Mouse (Mus musculus) thymus, adult 2 months (tissue): ENCODE data around the gene Rims1. TPM values are rescaled to one million over a fixed set of nuclear protein-coding genes. Genes with fewer than 3 reads are reported as not detected.

ENCODE experiments used
- DNase-seq: peaks from one replicate; pipeline ENCODE4 v3.0.0; 2021
- H3K27ac ChIP-seq: fragments of 200-500 bp; 2 replicates; pipeline ENCODE4 v1.5.1; 2012; ENCODE audit warnings: low read length, control low read depth; ENCODE audit not compliant: control insufficient read depth, insufficient read depth
- H3K27me3 ChIP-seq: fragments of 200-500 bp; 2 replicates; pipeline ENCODE4 v1.6.1; 2012; ENCODE audit warnings: mild to moderate bottlenecking, low read length, moderate library complexity, mixed read lengths; ENCODE audit not compliant: control insufficient read depth, insufficient read depth
- H3K36me3 ChIP-seq: fragments of 200-500 bp; 2 replicates; pipeline ENCODE4 v1.6.1; 2012; ENCODE audit warnings: mild to moderate bottlenecking, low read length, moderate library complexity; ENCODE audit not compliant: control insufficient read depth, insufficient read depth
- H3K4me1 ChIP-seq: fragments of 200-500 bp; replicated peaks from 2 replicates; pipeline ENCODE4 v1.6.1; 2012; ENCODE audit warnings: low read length; ENCODE audit not compliant: control insufficient read depth, insufficient read depth
- H3K4me3 ChIP-seq: fragments of 200-500 bp; 2 replicates; pipeline ENCODE4 v1.5.1; 2012; ENCODE audit warnings: mild to moderate bottlenecking, low read length, control low read depth, moderate library complexity; ENCODE audit not compliant: control insufficient read depth, insufficient read depth
- CTCF ChIP-seq: fragments of 200-500 bp; IDR thresholded peaks from 2 replicates; pipeline ENCODE4 v1.5.1; 2012; ENCODE audit warnings: mild to moderate bottlenecking, control low read depth, low read length, moderate library complexity, borderline replicate concordance; ENCODE audit not compliant: control insufficient read depth, poor library complexity, insufficient read depth; ENCODE audit errors: extremely low read depth
- POLR2A ChIP-seq: fragments of 200-500 bp; IDR thresholded peaks from 2 replicates; pipeline ENCODE4 v1.6.1; 2012; ENCODE audit warnings: mild to moderate bottlenecking, low read length, control low read depth, moderate library complexity; ENCODE audit not compliant: control insufficient read depth, poor library complexity, insufficient read depth; ENCODE audit errors: extremely low read depth
- WGBS: fragments of 180-500 bp; shearing (Covaris S2); methylation state at CpG from one replicate; pipeline ENCODE4 v1.1.7; 2018; 5-methylcytosine and 5-hydroxymethylcytosine counted together
- polyA plus RNA-seq: library from polyadenylated mRNA; depleted of rRNA; stranded (reverse); fragments of >200 nt; gene quantifications from 2 replicates; pipeline ENCODE4 v1.2.3, GENCODE M21; 2012

Gene Rims1
- polyA plus RNA-seq, 1 experiment: not detected

DNA sequence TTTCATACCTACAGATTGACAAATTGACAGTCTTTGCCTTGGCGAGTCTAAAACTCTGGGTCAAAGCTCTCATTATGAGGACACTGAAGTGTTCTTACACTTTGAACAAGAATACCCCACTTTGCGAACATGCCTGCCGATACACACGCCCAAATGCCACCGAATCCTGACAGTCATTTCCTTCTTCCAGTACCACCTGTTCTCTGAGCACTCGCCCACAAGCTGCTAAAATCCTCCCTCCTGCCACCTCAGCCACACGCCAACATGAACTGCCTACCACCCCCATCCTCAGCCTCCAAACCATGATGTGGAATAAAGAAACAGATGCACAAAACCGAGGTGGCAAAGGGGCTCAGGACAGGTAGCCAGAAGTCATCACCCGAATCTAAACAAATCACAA lies 150.9 kb downstream of the Rims1 start:
- no peak for TF ChIP-seq CTCF
- TF ChIP-seq POLR2A: no peak
- H3K4me3 ChIP-seq: no peak overlapping the region
- H3K36me3 ChIP-seq: no peaks in the 10 kb centered on the region
- no peak overlapping the region for H3K27ac ChIP-seq
- WGBS: 88% methylated on average over 9 of the region's 9 CpGs
- H3K4me1 ChIP-seq: no peaks in the 10 kb centered on the region
- no peaks in the 10 kb centered on the region for H3K27me3 ChIP-seq
- no peak for DNase-seq

DNA sequence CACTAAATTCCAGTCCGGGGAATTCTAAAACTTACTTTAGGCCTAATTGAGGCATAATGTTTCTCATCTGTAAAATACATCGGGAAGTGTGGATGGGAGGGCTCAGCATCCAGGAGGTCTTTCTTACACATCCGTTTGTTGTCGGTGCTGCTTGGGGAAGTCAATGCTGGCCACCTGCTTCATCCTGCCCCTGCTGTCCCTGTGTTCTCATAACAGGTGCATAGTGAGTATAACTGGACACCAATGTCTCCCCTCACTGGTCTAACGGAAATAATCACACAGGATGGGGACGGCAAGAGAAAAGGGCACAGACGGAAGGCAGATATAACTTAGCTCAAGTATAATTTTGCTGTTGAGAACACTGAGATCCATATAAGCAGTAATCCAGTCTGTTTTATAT lies 155.2 kb downstream of the Rims1 start:
- DNase-seq: no peak
- Histone ChIP-seq H3K27me3 (no peaks in the 10 kb centered on the region), H3K4me1 (no peaks in the 10 kb centered on the region), H3K36me3 (no peaks in the 10 kb centered on the region), H3K27ac (no peak overlapping the region), H3K4me3 (no peak overlapping the region)
- WGBS: 91% methylated on average over 7 of the region's 7 CpGs
- TF ChIP-seq POLR2A (no peak), CTCF (no peak)

GRCm38 (mm10) chr1:22649432-22649831 lies 156.4 kb downstream of the Rims1 start:
- no peak for DNase-seq
- H3K27ac ChIP-seq: no peak overlapping the region
- no peaks in the 10 kb centered on the region for H3K27me3 ChIP-seq
- no peak for TF ChIP-seq POLR2A
- TF ChIP-seq CTCF: no peak
- no peak overlapping the region for H3K4me3 ChIP-seq
- no peaks in the 10 kb centered on the region for H3K4me1 ChIP-seq
- H3K36me3 ChIP-seq: no peaks in the 10 kb centered on the region
- WGBS: 81% methylated on average over 1 of the region's 1 CpGs

DNA sequence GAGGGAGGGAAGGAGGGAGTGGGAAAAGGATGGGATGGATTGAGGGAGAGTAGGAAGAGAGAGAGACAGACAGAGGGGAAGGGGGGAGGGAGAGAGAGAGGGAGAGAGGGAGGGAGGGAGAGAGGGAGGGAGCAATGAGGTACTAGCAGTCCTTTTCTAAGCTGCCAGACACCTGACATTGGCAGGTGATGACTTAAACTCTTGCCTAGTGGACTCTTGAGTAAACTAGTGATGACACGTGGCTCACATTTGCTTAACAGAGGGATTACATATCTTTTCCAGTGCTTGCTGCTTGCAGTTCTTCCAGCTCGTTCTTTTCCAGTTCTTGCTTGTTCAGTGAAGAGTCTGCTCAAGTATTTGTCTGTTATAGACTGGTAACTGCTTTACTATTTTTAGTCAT lies 160.5 kb downstream of the Rims1 start:
- H3K4me1 ChIP-seq: no peaks in the 10 kb centered on the region
- TF ChIP-seq CTCF: no peak
- no peak for TF ChIP-seq POLR2A
- DNase-seq: no peak
- H3K27ac ChIP-seq: no peak overlapping the region
- 76% methylated on average over 2 of the region's 2 CpGs for WGBS
- no peaks in the 10 kb centered on the region for H3K27me3 ChIP-seq
- H3K36me3 ChIP-seq: no peaks in the 10 kb centered on the region
- no peak overlapping the region for H3K4me3 ChIP-seq

DNA sequence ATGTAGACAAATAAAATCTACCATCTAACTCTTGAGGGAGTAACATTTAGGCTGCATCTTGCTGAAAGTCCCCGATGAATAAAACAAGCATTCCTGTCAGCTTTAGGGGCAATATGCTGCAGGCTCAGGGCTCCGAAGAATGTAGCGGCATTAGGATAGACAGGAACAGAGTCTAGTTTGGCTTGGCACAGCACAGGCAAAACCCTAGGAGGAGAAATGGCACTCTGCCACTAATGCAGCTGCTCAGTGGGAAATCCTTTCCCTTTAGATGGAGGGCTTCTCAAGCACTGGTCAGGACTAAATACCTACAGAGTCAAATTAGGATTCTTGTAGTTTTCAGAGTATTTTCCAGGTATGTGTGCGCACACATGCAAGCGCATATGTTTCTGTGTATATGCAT lies 165.2 kb downstream of the Rims1 start:
- no peak overlapping the region for H3K27ac ChIP-seq
- H3K4me1 ChIP-seq: no peaks in the 10 kb centered on the region
- WGBS: 97% methylated on average over 5 of the region's 5 CpGs
- TF ChIP-seq POLR2A (no peak), CTCF (no peak)
- no peaks in the 10 kb centered on the region for H3K27me3 ChIP-seq
- no peaks in the 10 kb centered on the region for H3K36me3 ChIP-seq
- no peak overlapping the region for H3K4me3 ChIP-seq
- no peak for DNase-seq

- Histone ChIP-seq H3K4me1 (no peaks in the 10 kb centered on the region), H3K4me3 (no peak overlapping the region), H3K27me3 (no peaks in the 10 kb centered on the region), H3K36me3 (no peaks in the 10 kb centered on the region), H3K27ac (no peak overlapping the region)
- no peak for DNase-seq
- TF ChIP-seq CTCF (no peak), POLR2A (no peak)
- whole genome bisulfite sequencing: 82% methylated on average over 3 of the region's 3 CpGs
Observed at GRCm38 (mm10) chr1:22639702-22640101, 166.1 kb downstream of the Rims1 start.

DNA sequence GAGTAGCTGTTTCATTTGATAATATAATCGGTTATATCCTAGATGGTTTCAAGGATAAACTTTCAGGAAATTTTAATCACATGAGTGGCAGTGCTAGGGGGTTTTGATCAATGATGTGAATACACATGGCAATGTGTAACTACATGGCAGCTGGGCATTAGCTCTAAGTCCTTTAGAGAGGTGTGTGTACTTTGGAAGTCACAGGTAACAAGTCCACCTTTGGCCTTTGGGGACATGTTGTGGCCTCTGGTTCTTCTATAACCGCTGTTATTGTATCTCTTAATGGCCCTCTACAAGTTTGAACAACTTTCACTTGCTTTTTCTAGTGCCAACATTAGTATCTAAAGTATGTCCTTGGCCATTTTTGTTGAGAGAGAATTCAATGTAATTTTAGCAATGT lies 171.9 kb downstream of the Rims1 start:
- Histone ChIP-seq H3K4me1 (no peaks in the 10 kb centered on the region), H3K27me3 (no peaks in the 10 kb centered on the region), H3K4me3 (no peak overlapping the region), H3K36me3 (no peaks in the 10 kb centered on the region), H3K27ac (no peak overlapping the region)
- no peak for DNase-seq
- TF ChIP-seq POLR2A (no peak), CTCF (no peak)
- 92% methylated on average over 2 of the region's 2 CpGs for WGBS
